Mouse (Mus musculus) ovary, postnatal 10 days (tissue): ENCODE measurements around the gene Gm28729.
A peak's percentile ranks its signal among the peaks of the same experiment; 100 is the strongest.
"Not testable (repeated sequence)": the region's sequence is repeated elsewhere in the genome, so short reads cannot be mapped to it uniquely, and the experiment has no call there.

ENCODE experiments used
- DNase-seq: peaks from one replicate; pipeline ENCODE4 v3.0.0; 2022; ENCODE audit warnings: low spot score

The Gm28729 gene

DNA sequence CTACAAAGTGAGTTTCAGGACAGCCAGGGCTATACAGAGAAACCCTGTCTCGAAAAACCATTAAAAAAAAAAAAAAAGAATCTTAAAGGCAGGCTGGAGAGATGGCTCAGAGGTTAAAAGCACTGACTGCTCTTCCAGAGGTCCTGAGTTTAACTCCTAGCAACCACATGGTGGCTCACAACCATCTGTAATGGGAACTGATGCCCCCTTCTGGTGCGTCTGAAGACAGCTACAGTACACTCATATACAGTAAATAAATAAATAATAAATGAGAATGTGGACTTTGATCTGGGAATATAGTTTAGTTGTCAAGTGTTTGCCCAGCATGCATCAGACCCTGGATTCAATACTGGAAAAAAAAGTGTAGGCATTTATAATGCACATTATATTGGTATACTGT is 3.5 kb downstream of the Gm28729 start:
- DNase-seq, result not testable (repeated sequence)

DNA sequence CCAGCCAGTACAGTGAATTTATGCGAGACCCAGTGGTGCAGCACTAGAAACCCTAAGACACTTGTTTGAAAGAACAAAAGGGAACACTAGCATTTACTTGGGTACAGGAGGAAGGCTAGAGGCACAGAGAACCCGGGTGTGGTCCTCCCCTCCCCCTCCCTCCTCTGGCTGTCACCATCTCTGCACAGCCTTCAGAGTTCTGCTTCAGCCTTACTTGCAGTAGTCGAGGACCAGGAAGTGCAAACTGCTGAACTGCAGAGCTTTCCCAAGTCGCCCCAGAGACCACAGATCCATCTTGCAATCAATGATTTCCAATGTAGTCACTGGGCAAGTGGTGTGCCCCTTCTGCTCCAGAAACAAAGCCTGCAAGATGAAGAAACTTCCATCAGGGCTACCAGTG is 7.6 kb downstream of the Gm28729 start:
- no peak for DNase-seq

DNA sequence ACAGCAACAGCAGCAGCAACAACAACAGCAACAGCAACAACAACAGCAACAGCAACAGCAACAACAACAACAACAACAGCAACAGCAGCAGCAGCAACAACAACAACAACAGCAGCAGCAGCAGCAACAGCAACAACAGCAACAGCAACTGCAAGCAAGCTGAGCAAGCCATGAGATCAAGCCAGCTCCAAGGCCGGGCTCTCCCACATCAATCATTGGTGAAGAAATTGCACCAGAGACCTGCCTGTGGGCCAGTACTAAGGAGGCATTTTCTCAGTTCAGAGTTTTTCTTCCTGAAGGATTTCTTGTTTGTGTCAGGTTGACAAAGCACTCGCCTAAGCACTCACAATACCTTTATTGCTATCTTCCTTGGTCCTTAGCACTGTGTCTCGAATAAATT is 8.3 kb downstream of the Gm28729 start:
- DNase-seq, result no peak

DNA sequence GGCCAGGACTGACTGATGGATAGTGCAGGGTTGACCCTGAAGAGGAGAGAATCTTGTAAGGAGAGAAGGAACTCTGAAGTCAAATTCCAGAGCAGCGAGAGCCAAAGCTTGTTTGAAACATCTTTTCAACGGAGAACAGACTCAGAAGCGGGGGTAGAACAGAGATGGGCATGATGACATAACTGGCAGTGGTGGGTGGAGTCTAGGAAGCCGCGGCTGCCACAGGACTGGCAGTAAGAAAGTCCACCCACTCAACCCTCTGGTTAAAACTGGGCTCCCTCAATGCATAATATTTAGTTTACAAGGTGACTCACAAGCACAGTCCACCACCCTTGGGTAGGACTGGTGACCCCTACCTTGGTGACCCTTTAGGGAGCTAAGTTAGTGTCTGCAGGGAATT is 9.3 kb downstream of the Gm28729 start:
- DNase-seq, result no peak

DNA sequence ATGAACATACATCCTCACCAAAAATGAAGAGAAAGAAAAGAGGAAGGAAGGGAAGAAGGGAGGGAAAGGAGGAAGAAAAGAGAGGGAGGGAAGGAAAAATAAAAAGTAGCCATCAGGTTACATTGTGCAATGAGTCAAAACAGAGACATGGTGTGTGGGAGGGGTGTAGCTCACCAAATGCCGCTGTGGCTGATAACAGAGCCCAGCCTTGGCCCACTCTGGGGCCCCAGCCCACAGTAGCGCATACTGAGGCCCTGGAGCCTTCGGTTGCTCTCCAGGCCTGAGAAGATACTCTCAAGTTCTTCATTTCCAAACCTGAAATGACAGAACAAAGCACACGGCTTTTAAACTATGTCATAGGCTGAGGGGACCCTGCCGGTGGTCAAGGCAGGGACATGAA is 10.8 kb downstream of the Gm28729 start:
- no peak for DNase-seq

DNA sequence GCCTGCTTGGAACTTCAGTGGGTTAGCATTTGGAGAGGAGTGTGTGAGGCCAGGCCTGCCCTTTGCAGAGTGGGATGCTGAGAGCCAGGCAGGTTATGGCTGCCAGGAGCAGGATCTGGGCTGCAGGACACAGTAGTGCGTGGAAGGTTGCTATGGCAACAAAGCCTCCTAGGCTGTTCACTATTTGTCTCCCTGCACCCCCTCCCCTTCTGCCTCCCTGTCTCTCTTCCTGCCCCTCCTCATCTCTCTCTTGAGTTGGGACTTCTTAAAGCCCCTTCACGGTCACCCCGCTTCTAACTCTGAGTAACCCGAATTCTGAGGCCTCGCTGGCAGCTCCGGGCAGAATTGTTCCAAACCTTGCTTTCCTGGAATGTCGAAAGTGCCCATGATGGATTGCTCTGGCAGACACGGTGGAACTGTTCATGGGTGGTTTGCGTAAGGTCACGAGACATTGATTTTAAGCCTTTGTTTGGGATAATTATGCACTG is 19.0 kb downstream of the Gm28729 start:
- peak; percentile 39 for DNase-seq

DNA sequence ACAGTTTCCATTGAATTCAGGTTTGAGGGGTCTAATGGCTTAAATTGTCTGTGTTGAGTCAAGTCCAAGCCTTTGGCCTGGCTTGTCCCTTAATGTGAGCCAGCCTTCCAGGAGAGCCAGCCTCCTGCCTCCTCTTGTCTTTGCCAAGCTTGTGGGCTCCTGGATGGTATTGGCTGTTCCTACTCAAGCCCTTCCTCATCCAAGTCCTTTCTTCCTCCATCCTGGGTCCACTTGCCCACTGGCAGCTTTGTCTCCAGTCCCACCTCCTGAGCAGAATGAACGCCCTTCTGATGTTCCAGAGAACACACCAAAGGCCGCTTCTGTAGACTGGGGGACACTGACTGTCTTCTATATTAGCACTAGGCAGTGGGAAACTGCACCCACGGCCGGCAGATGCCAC is 19.9 kb downstream of the Gm28729 start:
- DNase-seq, result no peak

DNA sequence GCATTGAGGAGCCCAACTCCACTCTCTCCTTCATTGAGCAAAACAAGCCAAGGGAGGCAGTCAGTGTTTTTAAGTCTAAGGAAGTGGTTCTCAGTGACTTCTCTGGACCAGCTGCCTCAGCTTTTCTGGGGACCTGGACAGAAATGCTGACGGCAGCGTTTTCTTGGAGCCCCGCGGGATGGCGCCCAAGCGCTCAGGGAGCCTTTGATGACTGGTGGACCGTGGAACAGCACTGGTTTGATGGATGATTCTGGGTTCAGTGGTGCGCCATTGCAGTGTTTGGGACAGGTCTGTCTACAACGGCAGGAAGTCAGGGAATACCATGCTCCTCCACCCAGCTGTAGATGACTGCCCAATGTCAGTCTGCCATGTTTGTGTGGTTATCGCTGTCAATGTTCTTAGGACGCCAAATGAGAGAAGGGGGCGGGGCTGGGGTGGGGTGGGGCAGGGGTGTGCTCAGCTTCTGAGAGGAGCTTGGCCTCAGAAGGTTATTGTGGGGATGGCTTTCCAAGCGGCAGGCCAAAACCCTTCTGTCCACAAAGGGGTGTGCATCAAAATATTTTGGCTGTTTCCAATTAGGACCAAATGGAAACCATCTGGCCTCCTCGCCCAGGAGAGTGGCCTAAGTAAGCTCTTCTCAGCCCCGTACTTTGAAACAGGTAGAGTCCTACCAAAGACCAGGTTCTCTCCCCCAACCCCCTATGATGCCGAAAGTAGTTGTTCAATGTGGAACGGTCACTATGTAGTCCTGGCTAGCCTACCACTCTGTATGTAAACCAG is 20.8 kb downstream of the Gm28729 start:
- DNase-seq, result no peak

DNA sequence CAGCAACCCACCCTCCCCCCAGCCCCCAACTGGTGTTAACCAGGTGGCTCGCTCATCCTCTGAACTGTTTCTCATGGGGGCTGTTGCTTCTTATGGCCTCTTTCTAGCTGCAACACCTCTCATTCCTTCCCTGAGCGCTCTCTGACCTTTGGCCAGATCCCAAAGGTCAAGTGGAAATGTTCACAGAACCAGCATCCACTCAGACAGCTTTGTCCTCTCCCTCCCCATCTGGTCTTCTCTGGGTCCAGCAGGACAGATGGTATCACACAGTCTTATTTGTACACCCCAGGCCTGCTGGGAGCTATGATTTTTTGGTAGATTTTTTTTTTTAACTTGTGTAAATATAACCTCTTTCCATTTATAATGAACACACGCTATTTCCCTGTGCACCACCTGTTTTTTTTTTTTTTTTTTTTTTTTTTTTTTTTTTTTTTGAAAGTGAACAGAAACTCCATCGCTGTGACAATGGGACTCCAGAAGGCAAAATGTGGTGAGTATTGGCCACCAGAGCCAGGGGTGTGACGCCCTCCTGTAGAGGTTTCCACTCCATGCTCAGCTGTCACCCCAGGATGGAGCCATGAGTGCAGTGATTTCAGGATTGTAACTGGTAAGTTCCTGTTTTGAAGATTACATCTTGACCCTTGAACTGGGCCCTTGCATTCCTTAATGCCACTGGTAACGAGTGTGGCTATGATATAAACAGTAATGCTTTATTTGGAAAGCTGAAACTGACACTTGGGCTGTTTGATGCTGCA is 22.0 kb downstream of the Gm28729 start:
- DNase-seq, result no peak

DNA sequence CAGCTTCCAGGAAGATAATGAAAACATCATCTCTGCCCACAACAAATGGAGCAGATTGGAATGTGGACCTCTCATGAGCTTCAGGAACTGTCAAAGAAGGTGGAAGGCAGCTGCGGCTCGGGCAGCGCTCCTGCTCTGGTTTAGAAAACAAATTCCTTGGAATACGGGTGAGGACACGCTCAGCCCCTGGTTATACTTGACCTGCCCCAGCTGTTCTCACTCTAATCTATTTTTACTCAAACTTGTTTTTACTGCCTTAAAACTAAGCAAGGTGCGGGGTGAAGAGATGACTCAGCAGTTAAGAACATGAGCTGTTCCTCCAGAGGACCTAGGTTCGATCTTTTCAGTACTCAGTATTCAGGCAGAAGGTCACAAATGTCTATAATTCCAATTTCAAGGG is 23.8 kb downstream of the Gm28729 start:
- no peak for DNase-seq

DNA sequence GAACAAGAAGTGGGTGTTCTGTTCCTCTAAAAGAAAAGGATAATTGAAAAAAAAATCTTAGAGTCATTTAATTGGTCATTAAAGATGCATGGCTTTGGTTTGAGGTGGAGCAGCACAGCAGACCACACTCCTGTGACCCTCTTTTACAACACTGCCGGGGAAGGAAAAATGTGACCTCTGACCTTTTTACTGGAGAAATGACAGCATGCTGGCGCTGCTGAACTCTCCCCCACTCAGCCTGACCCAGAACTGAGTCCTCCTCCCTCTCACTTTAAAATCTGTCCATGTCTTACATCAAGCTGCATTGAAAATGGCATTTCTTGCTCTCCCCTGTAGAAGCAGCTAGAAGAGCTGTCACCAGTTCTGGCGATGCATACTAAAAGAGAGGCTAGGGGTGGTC is 31.9 kb downstream of the Gm28729 start:
- no peak for DNase-seq

DNA sequence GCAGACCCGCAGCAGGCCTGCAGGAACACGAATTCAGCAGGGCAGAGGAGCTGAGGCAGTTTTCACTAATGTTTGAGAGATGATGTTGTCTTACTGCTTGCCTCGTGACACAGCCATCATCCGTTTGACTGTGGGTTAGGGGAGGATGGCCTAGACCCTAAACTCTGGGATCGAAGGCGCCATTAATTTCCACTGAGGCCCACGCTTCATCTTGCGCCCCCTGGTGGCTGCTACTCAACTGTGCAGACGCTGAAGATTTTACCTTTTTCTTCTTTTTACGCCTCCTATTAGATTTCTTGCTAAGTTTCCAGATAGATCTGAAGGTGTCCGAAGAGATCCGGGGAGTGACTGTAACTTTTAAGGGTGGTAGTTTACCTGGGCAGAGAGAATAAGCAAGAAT is 33.3 kb downstream of the Gm28729 start:
- DNase-seq, result no peak

DNA sequence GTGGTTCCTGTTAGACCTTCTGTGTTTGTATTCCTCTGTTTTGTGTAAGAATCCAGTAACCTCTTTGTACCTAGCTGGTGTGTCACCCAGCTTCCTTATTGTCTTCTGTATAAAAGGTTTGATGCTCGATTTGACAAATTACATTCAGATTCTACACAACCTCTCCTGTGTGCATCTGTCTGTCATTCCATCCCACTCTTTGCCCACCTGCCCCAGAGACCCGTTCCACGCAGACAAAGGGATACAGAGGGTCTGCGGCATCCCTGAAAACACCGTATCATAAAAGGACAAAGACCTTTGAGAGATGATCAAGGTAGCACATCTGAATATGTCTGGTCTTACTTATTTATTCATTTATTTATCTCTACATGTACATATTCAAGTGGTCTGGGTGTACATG is 37.2 kb downstream of the Gm28729 start:
- DNase-seq, result not testable (repeated sequence)

DNA sequence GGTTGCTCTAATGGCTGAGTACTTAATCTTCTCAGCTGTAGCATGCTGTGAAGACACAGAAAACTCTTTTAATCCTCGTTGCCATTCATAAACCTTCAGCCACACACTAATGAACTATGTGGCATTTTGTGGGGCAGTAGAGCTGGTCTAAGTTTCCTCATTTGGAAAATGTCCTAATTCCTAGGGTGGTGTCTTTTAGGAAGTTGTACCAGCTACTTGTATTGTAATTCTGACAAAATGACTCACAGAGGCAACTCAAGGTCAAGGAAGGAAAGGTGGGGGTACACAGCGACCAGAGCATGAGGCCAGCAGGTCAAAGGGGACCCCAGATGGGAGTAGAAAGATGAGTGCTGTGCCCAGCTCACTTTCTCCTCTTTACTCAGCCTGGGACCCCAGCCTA is 41.4 kb downstream of the Gm28729 start:
- DNase-seq, result no peak

DNA sequence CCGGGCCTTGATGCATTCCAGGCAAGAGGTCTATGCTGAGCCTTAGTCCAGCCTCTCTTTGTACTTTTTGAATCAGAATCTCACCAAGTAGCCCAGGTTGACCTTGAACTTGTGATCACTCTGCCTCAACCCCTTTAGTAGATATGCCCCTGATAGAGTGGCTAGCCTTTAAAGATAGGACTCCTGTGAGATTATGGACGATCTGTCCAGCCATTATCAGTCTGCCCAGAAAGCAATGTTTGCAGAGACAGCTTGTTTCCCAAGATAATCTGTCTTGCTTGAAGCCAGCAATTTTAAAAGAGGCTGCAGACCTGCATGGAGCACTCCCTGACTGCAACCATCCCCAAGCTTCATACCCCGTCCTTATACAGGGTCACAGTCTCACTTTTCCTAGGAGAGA is 42.0 kb downstream of the Gm28729 start:
- DNase-seq, result no peak

DNA sequence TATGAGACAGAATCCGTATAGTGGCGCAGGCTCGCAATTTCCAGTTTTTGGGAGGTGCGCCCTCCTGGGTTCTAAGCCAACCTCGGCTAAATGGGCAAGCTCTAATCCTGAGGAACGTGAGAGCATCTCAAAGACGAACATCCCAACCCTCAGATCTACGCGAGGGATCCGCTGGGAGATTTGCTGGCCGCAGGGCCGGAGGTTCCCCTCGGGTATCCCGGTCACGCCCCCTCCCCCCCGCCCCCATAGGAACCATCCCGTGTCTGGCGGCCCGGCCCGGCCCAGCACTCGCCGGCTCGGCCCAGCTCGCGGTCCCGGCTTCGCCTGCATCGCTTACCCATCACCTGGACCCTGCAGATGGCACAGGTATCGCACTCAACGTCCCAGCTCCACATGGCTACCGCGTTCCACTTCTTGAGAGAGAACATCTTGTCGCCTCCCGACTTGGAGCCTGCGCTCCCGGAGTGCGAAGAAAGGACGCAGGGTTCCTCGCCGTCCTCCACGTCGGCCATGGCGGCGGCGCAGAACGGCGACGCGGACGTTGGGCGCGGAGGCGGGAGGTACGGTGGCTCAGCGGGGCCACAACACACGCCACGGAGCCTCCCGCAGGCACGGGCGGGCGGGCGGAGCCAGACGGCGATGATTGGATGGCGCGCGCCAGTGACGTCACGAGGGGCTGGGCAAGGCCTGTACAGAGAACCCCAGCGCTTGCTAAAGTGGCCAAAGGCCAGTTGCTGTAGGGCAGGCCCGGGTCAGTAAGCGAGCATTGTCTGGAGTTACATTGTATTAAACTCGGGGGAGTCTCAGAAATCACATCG is 46.8 kb downstream of the Gm28729 start, which contains the start of gene Rnf7:
Gene Rnf7 (minus strand): TSS at position 605 of the 818 bp plus-strand sequence.
- peak; percentile 98 for DNase-seq

DNA sequence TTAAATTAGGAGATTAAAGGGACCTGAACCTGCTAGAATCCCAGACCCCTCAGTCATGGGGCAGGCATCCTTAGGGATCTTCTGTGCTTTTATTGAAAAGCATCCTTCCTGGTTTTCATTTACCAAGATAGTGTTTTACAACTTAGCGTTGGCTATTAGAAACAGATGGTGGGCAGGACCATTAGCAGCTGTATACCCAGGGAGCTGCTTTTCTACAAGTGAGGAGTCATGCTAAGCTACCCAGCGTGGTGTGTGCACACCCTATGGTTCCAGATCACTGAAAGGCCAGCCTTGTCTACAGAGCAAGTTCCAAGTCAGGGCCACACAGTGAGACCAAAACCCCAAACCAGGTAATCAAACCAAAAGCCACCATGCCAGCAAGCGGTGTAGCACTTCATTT is 52.7 kb downstream of the Gm28729 start:
- DNase-seq, result no peak

DNA sequence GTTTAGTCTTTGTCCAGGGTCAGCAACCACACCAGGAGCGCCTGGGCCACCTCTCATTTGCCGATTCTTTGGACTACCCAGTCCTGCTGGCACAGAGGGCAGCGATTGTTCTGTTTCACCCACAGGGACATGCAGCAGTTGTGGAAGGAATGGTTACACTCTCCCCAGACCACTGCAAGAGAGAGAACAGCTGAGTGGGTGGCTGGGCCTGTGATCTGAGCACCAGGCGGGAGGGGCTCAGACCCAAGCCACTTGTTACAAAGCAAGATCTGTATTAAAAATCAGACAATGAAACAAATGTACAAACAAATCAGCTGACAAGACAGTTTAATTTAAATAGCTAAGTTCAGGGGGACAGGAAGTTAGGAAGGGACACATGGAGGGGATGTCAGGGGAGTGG is 53.4 kb downstream of the Gm28729 start:
- not testable (repeated sequence) for DNase-seq

DNA sequence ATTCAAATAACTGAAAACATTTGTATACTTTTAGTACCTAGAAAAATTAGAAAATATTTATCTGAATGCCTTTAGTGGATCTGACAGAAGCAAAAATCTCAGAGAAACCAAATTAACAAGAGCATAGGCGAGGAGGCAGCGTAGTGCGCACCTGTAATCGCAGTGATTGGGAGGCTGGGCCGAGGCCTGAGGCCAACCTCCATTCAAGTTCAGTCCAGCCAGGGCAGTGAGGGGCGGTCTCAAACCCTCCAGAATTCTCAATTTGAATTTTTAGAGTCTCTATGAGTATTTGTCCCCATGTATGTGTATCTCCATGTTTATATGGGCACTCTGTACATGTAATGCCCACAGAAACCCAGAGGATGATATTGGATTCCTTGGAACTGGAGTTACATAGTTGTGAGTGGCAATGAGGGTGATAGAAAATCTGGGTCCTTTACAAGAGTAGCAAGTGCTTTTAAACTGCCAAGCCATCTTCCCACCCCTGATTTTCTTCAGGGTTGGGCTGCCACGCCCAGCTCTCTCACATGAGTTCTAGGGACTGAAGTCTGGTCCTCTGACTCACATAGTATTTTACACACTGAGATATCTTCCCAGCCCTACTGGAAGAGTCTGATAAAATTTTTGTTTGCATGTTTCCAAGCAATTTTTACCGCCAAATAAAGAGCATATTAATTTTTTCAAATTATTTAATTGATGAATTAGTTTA is 54.6 kb downstream of the Gm28729 start:
- no peak for DNase-seq

DNA sequence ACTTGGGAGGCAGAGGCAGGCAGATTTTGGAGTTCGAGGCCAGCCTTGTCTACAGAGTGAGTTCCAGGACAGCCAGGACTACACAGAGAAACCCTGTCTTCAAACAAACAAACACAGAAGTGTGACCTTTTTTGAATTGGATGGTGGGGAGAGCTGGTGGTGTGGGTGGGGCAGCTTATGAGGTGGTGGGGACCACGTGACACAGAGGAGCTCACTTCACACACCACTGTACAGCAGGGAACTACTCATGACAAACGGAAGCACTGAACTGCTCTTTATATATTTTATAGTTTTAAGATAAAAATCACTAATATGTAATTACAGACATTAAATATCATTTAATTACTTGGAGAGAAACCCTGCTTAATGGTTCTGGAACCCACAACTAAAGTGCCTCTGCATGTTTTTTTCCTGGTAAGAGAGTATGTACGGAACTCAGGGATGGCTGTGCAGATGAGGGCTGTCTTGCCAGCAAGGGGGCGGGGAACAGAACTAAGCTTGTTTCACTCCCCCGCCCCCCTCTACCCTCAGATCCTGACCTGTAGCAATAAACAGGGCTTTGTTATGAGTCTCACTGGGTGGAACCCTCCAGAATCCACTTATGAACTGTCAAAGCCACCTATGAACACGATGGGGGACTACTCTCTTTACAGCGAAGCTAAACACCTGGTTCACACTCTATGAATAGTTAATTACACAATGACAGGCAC is 55.4 kb downstream of the Gm28729 start:
- no peak for DNase-seq

DNA sequence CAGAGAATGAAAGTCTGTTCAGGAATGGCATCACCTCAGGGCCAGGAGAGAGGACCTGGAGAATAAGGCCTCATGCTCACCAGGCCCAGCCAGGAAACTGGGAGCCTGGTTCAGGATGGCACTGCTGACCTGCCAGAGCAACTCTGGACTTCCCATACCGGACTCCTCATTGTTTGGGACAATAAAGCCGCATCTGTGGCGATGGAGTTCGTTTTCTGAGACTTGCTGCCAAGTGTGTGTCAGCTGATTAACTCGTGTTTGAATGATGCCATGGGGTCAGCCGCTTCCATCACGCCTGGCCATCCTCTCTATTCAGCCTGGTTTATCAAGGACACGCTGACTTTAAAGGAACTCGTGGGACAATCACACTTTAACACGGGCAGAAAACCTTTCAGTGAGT is 61.4 kb downstream of the Gm28729 start:
- DNase-seq, result no peak
